Mouse (Mus musculus): ENCODE measurements around the gene Gcdh.

DNA sequence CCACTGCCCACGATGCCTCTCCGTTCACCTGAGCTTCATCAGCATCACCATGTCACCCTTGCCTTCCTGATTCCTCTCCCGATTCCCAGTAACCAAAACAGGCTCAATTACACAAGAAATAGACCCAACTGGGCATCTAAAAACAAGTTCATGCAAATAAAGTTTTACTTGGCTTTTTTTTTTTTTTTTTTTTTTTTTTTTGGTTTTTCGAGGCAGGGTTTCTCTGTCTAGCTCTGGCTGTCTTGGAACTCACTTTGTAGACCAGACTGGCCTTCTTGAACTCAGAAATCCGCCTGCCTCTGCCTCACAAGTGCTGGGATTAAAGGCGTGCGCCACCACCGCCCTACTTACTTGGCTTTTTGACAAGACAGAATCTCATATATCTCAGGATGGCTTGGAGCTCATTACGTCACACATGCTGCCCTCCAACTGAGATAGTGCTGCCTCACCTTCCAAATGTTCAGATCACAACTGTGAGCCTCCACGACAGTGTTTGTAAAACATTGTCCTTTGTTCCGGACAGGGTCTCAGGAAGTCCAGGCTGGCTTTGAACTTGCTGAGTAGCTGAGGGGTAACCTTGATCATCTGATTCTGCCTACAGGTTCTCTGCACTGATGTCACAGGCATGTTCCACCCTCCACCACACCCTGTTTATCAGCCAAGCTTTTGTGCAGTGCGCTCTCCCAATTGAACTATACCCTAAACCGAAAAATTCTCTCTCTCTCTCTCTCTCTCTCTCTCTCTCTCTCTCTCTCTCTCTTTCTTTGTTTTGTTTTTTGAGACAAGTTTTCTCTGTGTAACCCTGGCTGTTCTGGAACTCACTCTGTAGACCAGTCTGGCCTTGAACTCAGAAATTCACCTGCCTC, 44.1 kb upstream of the Gcdh start:
- TF ChIP-seq CTCF (IDR thresholded peaks at IDR 0.05; ENCODE audit: low read depth) (no peak), EP300 (IDR thresholded peaks at IDR 0.05; ENCODE audit: low read depth) (no peak)

Data from liver, embryonic 14.5 days (tissue).